Mouse (Mus musculus): Measurements from ENCODE around the gene Tenm4.

Gene Tenm4

DNA sequence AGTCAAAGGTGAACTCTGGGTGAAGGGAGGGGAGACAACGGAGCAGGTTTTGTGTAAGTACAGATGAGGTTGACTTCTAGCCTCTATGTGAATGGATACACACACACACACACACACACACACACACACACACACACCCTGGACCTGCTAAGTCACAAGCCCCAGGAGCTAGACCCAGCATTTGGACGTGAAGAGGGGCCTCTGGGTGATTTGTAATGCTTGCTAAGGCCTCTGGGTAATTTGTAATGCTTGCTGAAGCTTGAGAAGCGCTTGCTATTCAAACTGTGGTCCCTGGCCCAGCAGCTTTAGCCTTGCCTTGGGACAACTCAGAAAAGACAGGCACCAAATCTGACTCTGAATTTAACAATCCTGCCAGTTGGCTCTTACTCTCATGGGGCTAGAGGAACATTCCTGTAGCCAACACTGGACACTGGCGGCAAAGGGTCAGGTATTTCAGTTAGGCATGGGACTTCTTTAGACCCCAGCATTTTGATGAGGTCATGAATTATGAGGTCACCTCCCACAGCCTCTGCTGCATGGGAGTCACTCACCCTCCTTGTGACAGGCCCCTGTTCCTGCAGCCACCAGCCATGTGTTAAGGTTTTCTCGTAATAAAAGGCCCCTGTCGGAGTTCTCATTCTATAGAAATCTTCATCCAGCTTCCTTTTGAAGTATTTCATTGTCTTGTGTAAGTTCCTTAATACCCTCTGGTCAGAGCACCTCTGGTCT, 237.3 kb downstream of the Tenm4 start:
- DNase-seq (ENCODE audit: low spot score in 2 of 2) = no peak

DNA sequence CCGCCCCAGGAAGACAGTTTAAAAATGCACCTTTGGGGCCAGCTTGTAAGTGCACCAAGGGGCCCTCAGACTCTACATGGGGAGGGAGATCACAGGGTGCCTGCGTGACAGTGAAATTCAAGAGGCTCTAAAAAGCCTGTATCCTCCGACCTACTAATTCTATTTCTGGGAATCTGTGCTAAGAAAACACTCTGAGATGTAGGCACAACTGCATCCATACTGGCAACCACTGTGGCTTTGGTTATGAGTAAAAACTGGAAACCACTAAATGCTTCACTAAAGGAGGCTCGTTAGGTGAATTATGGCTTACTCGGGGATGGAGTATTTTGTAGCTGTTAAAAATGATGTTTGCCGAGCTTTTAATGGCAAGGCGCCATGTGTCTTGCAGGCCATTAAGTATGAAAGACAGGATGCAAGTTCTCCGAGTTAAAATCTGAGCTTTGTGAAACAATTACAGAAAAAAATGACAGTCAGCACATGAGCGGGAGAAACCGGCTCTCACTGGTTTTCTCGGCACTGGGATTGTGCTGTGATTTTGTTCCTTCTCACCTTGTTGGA, 238.4 kb downstream of the Tenm4 start:
- DNase-seq (ENCODE audit: low spot score in 2 of 2) = peak; percentile 17 to 46

- no peak for DNase-seq (ENCODE audit: low spot score in 2 of 2)
Measured at GRCm38 (mm10) chr7:96413822-96414221, 242.8 kb downstream of the Tenm4 start.

DNA sequence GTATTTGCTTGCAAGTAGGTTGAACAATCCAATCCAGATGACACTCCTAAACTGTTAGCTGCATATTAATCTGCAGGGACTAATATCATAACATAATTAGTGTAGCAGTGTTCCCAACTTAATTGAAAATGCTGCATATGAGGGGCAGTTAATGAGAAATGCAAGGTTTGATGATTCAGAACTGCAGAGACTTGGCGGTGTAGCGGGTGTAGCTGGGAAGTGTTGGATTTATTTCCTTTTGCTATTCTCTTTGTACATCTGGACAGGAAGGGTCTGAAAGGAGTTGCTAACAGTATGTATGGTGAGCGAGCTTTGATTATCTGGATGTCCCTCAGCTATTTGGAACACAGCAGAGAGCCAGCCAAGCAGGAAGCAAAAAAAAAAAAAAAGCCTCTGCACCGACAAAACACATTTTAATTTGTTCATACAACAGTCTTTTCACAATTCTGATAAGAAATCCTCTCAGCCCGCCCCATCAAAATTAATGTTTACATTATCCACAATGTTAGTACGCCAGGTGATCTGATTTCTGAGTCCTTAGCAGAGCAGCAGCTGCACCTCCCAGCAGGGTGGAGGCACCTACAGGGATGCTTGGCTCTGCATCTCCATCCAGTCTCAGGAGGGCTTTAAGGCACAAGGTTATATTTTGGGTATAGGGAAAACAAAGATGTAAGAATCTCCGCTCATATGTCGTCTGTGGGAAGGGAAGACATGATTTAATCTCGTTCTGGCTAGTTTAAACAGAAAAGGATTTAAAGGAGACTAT, 243.4 kb downstream of the Tenm4 start:
- no peak for DNase-seq (ENCODE audit: low spot score in 2 of 2)

DNA sequence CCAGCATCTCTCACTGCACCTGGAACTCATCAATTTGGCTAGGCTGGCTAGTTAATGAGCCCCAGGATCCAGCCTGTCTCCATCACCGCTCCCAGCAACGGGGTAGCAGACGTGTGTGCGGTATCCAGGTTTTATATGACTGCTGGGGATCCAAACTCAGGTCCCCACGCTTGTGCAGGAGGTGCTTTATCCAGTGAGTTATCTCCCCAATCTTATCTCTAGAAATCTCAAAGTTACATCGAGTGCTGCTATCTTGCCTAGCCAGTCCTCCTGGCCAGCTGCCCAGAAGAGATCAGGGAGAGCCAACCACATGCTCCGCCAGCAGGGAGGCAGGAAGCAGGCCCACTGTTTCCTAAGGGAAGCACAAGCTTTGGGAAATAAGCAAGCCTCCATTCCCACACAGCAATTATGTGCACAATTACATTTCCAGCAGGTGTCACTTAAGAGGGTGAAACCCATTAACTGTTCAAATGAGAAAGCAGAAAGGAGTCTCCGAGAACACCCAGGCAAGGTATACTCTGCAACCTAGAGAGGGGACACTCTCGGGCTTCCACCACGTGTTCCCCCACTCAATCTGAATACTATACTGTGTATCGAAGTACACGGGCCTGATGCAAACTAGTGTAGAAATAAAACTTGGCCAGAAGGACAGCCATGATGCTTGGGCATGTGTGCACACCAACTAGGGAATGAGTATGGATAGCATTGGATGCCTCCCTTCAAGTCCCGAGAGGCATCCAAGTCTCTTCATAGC, 246.4 kb downstream of the Tenm4 start:
- peak; percentile 48 to 68 for DNase-seq (ENCODE audit: low spot score in 2 of 2)

GRCm38 (mm10) chr7:96418146-96418545, 247.1 kb downstream of the Tenm4 start:
- DNase-seq (ENCODE audit: low spot score in 2 of 2) = no peak

GRCm38 (mm10) chr7:96420045-96420444, 249.0 kb downstream of the Tenm4 start:
- no peak for DNase-seq (ENCODE audit: low spot score in 2 of 2)

DNA sequence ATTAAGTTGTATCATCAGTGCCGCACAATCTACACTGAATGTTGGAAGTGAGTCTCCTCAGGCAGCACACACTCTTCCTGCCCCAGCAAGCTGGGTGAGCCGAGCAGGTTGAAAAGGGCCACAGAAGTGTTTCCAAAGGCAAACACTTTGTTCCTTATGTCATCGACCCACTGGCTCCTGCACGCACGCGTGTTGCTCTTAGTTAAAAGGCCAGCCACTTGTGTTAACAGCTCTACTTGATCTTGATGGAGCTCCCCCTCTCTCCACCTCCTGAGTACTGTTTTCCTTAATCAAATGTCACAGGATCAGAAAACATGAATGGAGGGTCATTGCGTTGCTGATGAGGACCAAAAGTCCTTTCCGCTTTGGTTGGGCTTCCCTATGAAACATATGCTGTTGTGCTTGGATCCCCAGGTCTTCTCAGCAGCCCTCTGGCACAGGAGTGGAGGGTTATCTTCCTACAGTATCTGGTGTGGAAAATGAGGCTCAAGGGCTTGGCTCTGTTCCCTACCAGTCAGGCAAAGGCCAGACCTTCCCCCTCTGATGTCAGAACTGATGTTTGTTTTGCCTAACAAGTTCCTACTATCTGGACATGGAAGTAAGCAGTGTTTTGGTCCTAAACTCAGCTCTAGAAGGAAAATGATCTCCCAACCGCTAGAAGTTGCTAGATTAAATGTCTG, 250.0 kb downstream of the Tenm4 start:
- DNase-seq (ENCODE audit: low spot score in 2 of 2) = no peak

DNA sequence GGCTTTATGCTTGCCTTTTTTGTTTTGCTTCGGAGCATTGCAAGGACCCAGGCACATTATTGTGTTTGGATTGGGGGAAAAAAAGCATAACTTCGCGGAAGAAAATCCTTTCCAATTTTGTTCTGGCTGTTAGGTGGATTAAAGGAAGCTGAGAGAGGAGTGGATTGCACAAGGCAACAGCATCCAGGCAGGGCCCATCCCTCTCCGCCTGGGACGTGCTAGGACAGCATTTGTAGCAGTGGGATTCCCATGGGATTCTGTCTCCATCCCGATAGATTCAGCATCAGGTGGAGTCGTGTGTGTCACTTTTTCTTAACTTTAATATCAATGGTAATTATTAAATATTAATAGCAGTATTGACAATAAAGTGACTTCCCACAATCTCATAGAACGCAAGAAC, 255.9 kb downstream of the Tenm4 start:
- no peak for DNase-seq (ENCODE audit: low spot score in 2 of 2)

GRCm38 (mm10) chr7:96433307-96433706, 262.3 kb downstream of the Tenm4 start:
- no peak for DNase-seq (ENCODE audit: low spot score in 2 of 2)

GRCm38 (mm10) chr7:96438392-96438791, 267.3 kb downstream of the Tenm4 start:
- DNase-seq (ENCODE audit: low spot score in 2 of 2) = peak; percentile 46 to 61

DNA sequence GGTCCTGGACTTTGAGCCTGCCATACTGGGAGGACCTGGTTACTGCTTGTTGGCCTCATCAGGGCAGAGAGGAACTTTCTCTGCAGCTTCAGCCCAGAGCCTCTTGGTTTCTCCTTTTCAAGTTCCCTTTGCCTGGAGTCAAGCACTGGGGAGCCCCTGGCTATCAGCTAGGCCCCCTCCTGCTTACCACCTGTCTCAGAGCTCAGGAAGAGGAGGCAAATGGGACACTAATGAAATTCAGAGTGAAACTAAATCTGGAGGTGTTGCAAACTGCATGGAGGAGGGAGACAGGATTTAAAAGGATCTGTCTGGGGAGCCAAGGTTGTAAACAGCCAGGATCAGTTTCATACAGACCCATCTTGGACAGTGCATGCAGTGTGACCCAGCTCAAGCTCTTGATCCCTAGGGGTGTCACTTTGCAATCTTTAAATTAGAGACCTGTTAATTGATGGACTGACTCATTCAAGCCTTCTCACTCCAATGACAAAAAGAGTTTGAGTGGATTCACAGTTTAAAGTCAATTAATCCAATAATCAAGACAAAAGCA, 269.2 kb downstream of the Tenm4 start:
- DNase-seq (ENCODE audit: low spot score in 2 of 2) = peak in 1 of 2 experiments; percentile 42

GRCm38 (mm10) chr7:96445771-96446170, 274.7 kb downstream of the Tenm4 start:
- DNase-seq (ENCODE audit: low spot score in 2 of 2) = peak in 1 of 2 experiments; percentile 48

- no peak for DNase-seq (ENCODE audit: low spot score in 2 of 2)
Measured at GRCm38 (mm10) chr7:96447806-96448397, 276.9 kb downstream of the Tenm4 start.

- DNase-seq (ENCODE audit: low spot score in 2 of 2) = no peak
Measured at GRCm38 (mm10) chr7:96455957-96456356, 284.9 kb downstream of the Tenm4 start.

- DNase-seq (ENCODE audit: low spot score in 2 of 2) = no peak
Measured at GRCm38 (mm10) chr7:96456618-96457017, 285.6 kb downstream of the Tenm4 start.

DNA sequence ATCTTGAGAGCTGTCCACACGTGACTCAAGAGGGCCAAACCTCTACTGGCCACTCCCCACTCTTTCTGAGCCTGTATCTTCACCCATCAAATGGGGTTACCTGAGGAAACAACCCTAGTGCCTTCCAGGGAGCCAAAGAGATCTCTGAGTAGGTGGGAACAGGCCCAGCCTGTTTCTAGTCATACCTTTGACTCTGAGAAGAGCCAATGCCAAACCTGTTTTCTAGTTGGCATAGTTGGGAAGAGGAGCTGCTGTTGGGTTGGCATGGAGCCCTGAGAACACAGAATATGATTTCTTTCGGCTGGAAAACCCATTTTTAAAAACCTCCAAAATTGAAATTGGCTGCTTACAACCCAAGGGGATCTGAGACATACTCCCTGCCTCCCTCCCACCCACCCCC, 286.8 kb downstream of the Tenm4 start:
- peak in 1 of 2 experiments; percentile 45 for DNase-seq (ENCODE audit: low spot score in 2 of 2)

- no peak for DNase-seq (ENCODE audit: low spot score in 2 of 2)
Measured at GRCm38 (mm10) chr7:96458992-96459391, 287.9 kb downstream of the Tenm4 start.

GRCm38 (mm10) chr7:96466761-96467160, 295.7 kb downstream of the Tenm4 start:
- DNase-seq (ENCODE audit: low spot score in 2 of 2) = no peak

DNA sequence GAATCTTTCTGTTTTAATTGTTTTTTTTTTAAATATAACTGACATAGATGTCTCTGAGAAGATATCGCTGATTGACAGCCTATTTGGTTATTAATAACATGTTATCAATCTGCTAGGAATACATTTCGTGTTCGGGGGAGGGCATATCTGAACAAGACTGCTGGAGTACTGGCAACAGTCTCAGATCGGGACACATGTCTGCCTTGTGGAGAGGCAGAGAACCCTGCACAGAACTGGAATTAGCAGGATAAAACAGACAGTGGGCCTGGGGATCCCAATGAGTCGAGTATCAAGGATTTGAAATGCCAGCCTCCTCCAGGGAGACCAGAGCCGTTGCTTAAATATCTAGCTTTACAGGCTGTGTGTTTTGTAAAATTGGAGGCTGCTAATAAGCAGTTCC, 299.8 kb downstream of the Tenm4 start:
- no peak for DNase-seq (ENCODE audit: low spot score in 2 of 2)

GRCm38 (mm10) chr7:96474560-96475089, 303.6 kb downstream of the Tenm4 start:
- DNase-seq (ENCODE audit: low spot score in 2 of 2) = peak; percentile 87 to 94

Measured in frontal cortex, postnatal 36 days (tissue).